26 mouse cellular contexts compared by ENCODE assay signal in the genomic region with DNA sequence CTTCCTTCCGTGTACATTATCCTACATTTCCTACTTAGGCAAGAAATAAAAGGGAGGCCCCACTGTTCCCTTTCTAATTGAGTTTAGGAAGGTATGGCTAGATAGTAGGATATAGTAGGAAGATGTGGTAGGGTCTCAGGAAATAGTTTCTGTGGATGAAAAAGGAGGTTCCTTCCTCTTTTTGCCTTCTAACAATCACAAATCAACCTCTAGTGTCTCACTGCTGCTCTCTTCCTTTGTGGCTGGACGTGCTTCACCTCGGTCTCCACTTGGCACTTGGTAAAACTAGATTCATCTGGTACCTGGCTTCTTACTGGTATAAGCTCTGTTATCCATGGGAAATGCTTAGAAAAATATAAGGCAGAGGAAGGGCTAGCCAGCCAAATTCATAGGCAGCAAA. TPM values are rescaled to one million over a fixed set of nuclear protein-coding genes. Genes with fewer than 3 reads are reported as not detected.
DNase-seq lines count a peak whose midpoint lies in the region; ATAC-seq lines count a peak whose summit lies in the region.
"Had no signal": no experiment of that assay in that cellular context is flagged by ENCODE, and none has a peak within 500 bp of the region (broad histone marks: within the 10 kb centered on the region; RNA-seq: fewer than 3 reads in every experiment).

No protein-coding gene starts in this region.

- H3K4me1 ChIP-seq in embryonic facial prominence, embryonic 13.5 days = peaks cover 65% of the 10 kb centered on the region
- H3K4me1 ChIP-seq in embryonic facial prominence, embryonic 10.5 days = peaks cover 41% of the 10 kb centered on the region
- H3K4me1 ChIP-seq in heart, embryonic 13.5 days = peaks cover 97% of the 10 kb centered on the region
- peaks cover 45% of the 10 kb centered on the region for H3K4me1 ChIP-seq in hindbrain, embryonic 12.5 days
- H3K4me1 ChIP-seq in hindbrain, embryonic 11.5 days (replicated peaks; ENCODE audit: control insufficient read depth, insufficient read depth, low read length) = peaks cover 22% of the 10 kb centered on the region

- 72% methylated on average over 3 of the region's 3 CpGs for WGBS in embryonic facial prominence, embryonic 13.5 days
- 88% methylated on average over 3 of the region's 3 CpGs for WGBS in embryonic facial prominence, embryonic 10.5 days
- WGBS in heart, embryonic 13.5 days = 54% methylated on average over 3 of the region's 3 CpGs
- 92% methylated on average over 3 of the region's 3 CpGs for WGBS in hindbrain, embryonic 12.5 days
- WGBS in hindbrain, embryonic 11.5 days = 89% methylated on average over 3 of the region's 3 CpGs

- ATAC-seq in embryonic facial prominence, embryonic 13.5 days (ENCODE audit: insufficient number of reproducible peaks, insufficient read depth, low FRiP score, low TSS enrichment, low read depth) = no peak
- ATAC-seq in heart, embryonic 13.5 days (ENCODE audit: extremely low read depth, insufficient number of reproducible peaks, low FRiP score, low TSS enrichment) = no peak
- ATAC-seq in hindbrain, embryonic 12.5 days (ENCODE audit: low FRiP score) = no peak
- ATAC-seq in hindbrain, embryonic 11.5 days (ENCODE audit: low FRiP score) = no peak
- ATAC-seq in common myeloid progenitor, adult 5-6 weeks (replicated peaks; ENCODE audit: low read depth, poor library complexity, severe bottlenecking) = 0 out of 2 replicates have a peak, but pooled peaks have one; percentile 20
- ATAC-seq: activated CD4-positive, CD25-positive, alpha-beta regulatory T cell, adult 4 months; forebrain, postnatal 0 days; intestine, embryonic 16.5 days; Patski had no signal

- no peak for DNase-seq in embryonic facial prominence, embryonic 10.5 days (ENCODE audit: low spot score)
- DNase-seq in heart, adult 8-10 months (ENCODE audit: low spot score) = no peak
- no peak for DNase-seq in hindbrain, embryonic 11.5 days (ENCODE audit: low spot score)
- no peak for DNase-seq in cerebellum, adult 9-10 months
- DNase-seq: cerebellum, adult 11-12 months; cerebellum, adult 9-11 months; embryo, embryonic 11 days; forebrain, postnatal 0 days; gastrocnemius, adult 2 months; gastrocnemius, postnatal 25 days; heart, adult 18-20 months; kidney, adult 2 months had no signal

- H3K9me3 ChIP-seq in embryonic facial prominence, embryonic 13.5 days = no peaks in the 10 kb centered on the region
- no peaks in the 10 kb centered on the region for H3K9me3 ChIP-seq in embryonic facial prominence, embryonic 10.5 days
- no peaks in the 10 kb centered on the region for H3K9me3 ChIP-seq in heart, embryonic 13.5 days
- H3K9me3 ChIP-seq in hindbrain, embryonic 12.5 days (replicated peaks) = no peaks in the 10 kb centered on the region
- H3K9me3 ChIP-seq in hindbrain, embryonic 11.5 days (ENCODE audit: control insufficient read depth, low read length) = no peaks in the 10 kb centered on the region
- H3K9me3 ChIP-seq: embryonic facial prominence, embryonic 12.5 days; forebrain, embryonic 12.5 days; hindbrain, embryonic 15.5 days; kidney, embryonic 15.5 days had no signal

- no peak overlapping the region for H3K9ac ChIP-seq in embryonic facial prominence, embryonic 13.5 days
- 0 out of 2 replicates have a peak overlapping the region, but pooled peaks have one; percentile 3 for H3K9ac ChIP-seq in heart, embryonic 13.5 days
- no peak overlapping the region for H3K9ac ChIP-seq in hindbrain, embryonic 12.5 days
- no peak overlapping the region for H3K9ac ChIP-seq in hindbrain, embryonic 11.5 days (ENCODE audit: low read depth, low read length)
- H3K9ac ChIP-seq: embryonic facial prominence, embryonic 12.5 days; forebrain, embryonic 12.5 days; forebrain, postnatal 0 days; hindbrain, embryonic 15.5 days; kidney, embryonic 15.5 days had no signal

- H3K36me3 ChIP-seq in embryonic facial prominence, embryonic 13.5 days = no peaks in the 10 kb centered on the region
- H3K36me3 ChIP-seq in embryonic facial prominence, embryonic 10.5 days (replicated peaks) = no peaks in the 10 kb centered on the region
- H3K36me3 ChIP-seq in heart, embryonic 13.5 days = peaks cover 7% of the 10 kb centered on the region; the same call in 1 of the 2 replicates
- no peaks in the 10 kb centered on the region for H3K36me3 ChIP-seq in hindbrain, embryonic 12.5 days
- H3K36me3 ChIP-seq in hindbrain, embryonic 11.5 days (ENCODE audit: control insufficient read depth, insufficient read depth, low read length) = no peaks in the 10 kb centered on the region
- H3K36me3 ChIP-seq: embryonic facial prominence, embryonic 12.5 days; forebrain, embryonic 12.5 days; hindbrain, embryonic 15.5 days; kidney, embryonic 15.5 days had no signal

- H3K4me2 ChIP-seq in embryonic facial prominence, embryonic 13.5 days = no peak overlapping the region
- no peak overlapping the region for H3K4me2 ChIP-seq in heart, embryonic 13.5 days
- no peak overlapping the region for H3K4me2 ChIP-seq in hindbrain, embryonic 12.5 days (replicated peaks)
- no peak overlapping the region for H3K4me2 ChIP-seq in hindbrain, embryonic 11.5 days (replicated peaks; ENCODE audit: low read depth, low read length)
- H3K4me2 ChIP-seq: embryonic facial prominence, embryonic 12.5 days; forebrain, embryonic 12.5 days; hindbrain, embryonic 15.5 days; kidney, embryonic 15.5 days had no signal

- no peaks in the 10 kb centered on the region for H3K27me3 ChIP-seq in embryonic facial prominence, embryonic 13.5 days
- H3K27me3 ChIP-seq in embryonic facial prominence, embryonic 10.5 days (replicated peaks; ENCODE audit: low read depth, poor library complexity, severe bottlenecking) = 0 out of 2 replicates have a peak, but pooled peaks cover 8% of the 10 kb centered on the region
- no peaks in the 10 kb centered on the region for H3K27me3 ChIP-seq in heart, embryonic 13.5 days (replicated peaks)
- H3K27me3 ChIP-seq in hindbrain, embryonic 12.5 days = no peaks in the 10 kb centered on the region
- no peaks in the 10 kb centered on the region for H3K27me3 ChIP-seq in hindbrain, embryonic 11.5 days (ENCODE audit: control insufficient read depth, insufficient read depth, low read length)
- H3K27me3 ChIP-seq: embryonic facial prominence, embryonic 12.5 days; forebrain, embryonic 12.5 days; hindbrain, embryonic 15.5 days; Patski had no signal

- peak overlapping the region; percentile 24; the same call in 1 of the 2 replicates for H3K27ac ChIP-seq in embryonic facial prominence, embryonic 13.5 days
- no peak overlapping the region for H3K27ac ChIP-seq in embryonic facial prominence, embryonic 10.5 days (replicated peaks)
- H3K27ac ChIP-seq in heart, embryonic 13.5 days (replicated peaks) = peak overlapping the region; percentile 85
- H3K27ac ChIP-seq in hindbrain, embryonic 12.5 days = 0 out of 2 replicates have a peak overlapping the region, but pooled peaks have one; percentile 80
- H3K27ac ChIP-seq in hindbrain, embryonic 11.5 days (ENCODE audit: low read depth, low read length) = no peak overlapping the region
- H3K27ac ChIP-seq: embryonic facial prominence, embryonic 12.5 days; forebrain, embryonic 12.5 days; hindbrain, embryonic 15.5 days had no signal

- H3K4me3 ChIP-seq in embryonic facial prominence, embryonic 13.5 days = no peak overlapping the region
- no peak overlapping the region for H3K4me3 ChIP-seq in embryonic facial prominence, embryonic 10.5 days
- H3K4me3 ChIP-seq in heart, embryonic 13.5 days = no peak overlapping the region
- H3K4me3 ChIP-seq in hindbrain, embryonic 12.5 days = no peak overlapping the region
- no peak overlapping the region for H3K4me3 ChIP-seq in hindbrain, embryonic 11.5 days (ENCODE audit: low read depth, low read length)
- H3K4me3 ChIP-seq: embryonic facial prominence, embryonic 12.5 days; forebrain, embryonic 12.5 days; hindbrain, embryonic 15.5 days; kidney, embryonic 15.5 days had no signal

RNA-seq across cellular contexts. Expression of gene E130114P18Rik, which starts 59.8 kb away (rescaled TPM):
- polyA plus RNA-seq in embryonic facial prominence, embryonic 13.5 days (2015; fragmentation: Nextera tagmentation; extraction: Ambion mirVana) = 5.0 and 7.5 TPM in 2 replicates
- 10.9 and 13.6 TPM in 2 replicates for polyA plus RNA-seq in embryonic facial prominence, embryonic 10.5 days (2016; fragmentation: Nextera tagmentation; extraction: Ambion mirVana)
- polyA plus RNA-seq in heart, embryonic 13.5 days (2015; fragmentation: Nextera tagmentation; extraction: Ambion mirVana) = 0.48 and 0.55 TPM in 2 replicates
- under 1 TPM in 2 of 4 experiments, not detected in 2; 0.23 to 0.41 TPM for total RNA-seq in heart, adult 8-10 months (2022)
- polyA plus RNA-seq in hindbrain, embryonic 12.5 days (2016; fragmentation: Nextera tagmentation; extraction: Ambion mirVana) = 28.0 and 28.2 TPM in 2 replicates
- polyA plus RNA-seq in hindbrain, embryonic 11.5 days (2014; fragmentation: Nextera tagmentation; extraction: Ambion mirVana) = 28.5 and 36.5 TPM in 2 replicates
- total RNA-seq in common myeloid progenitor, adult 5-6 weeks (2017) = not detected in 2 replicates
- total RNA-seq: adrenal gland, postnatal 14 days; gastrocnemius, adult 2 months; heart, adult 18-20 months; hematopoietic stem cell, adult 5-6 weeks had no signal
- polyA plus RNA-seq: activated CD4-positive, CD25-positive, alpha-beta regulatory T cell, adult 4 months; C2C12 had no signal

Comparison
In these comparisons a context has a peak if more than half of its experiments do, and no peak if none do; other contexts are left out.
1. H3K27ac ChIP-seq: peak in embryonic facial prominence, embryonic 13.5 days (single experiment), heart, embryonic 13.5 days (single experiment) and hindbrain, embryonic 12.5 days (single experiment); none in embryonic facial prominence, embryonic 10.5 days (single experiment) and hindbrain, embryonic 11.5 days (single experiment).